Mouse (Mus musculus) Muller cell, postnatal 12 days (primary cell): ENCODE measurements around the gene Ctf2.
"Not testable (repeated sequence)": the region's sequence is repeated elsewhere in the genome, so short reads cannot be mapped to it uniquely, and the experiment has no call there.

Experiments used
- DNase-seq: peaks from one replicate; pipeline ENCODE4 v3.0.0-alpha.2; 2015; ENCODE audit errors: inconsistent ontology term

Ctf2 gene

GRCm38 (mm10) chr7:127714816-127715215 lies 17.1 kb downstream of the Ctf2 start:
- no peak for DNase-seq

GRCm38 (mm10) chr7:127712461-127713385 lies 19.2 kb downstream of the Ctf2 start, which contains the start of gene Ctf1:
TSS of gene Ctf1 (plus strand) at chr7:127712736.
- DNase-seq, result peak; percentile 93

- DNase-seq, result no peak
These were observed 20.5 kb downstream of the Ctf2 start for GRCm38 (mm10) chr7:127711456-127711855.

GRCm38 (mm10) chr7:127711031-127711430 lies 20.9 kb downstream of the Ctf2 start:
- no peak for DNase-seq

- DNase-seq, result no peak
These were observed 22.5 kb downstream of the Ctf2 start for GRCm38 (mm10) chr7:127709261-127709979.

GRCm38 (mm10) chr7:127708207-127709078 lies 23.5 kb downstream of the Ctf2 start, which contains the start of gene Bcl7c:
TSS of gene Bcl7c (minus strand) at chr7:127708933.
- DNase-seq, result peak; percentile 98

GRCm38 (mm10) chr7:127707957-127708206 lies 24.1 kb downstream of the Ctf2 start:
- DNase-seq, result no peak

GRCm38 (mm10) chr7:127707045-127707956 lies 24.7 kb downstream of the Ctf2 start:
- no peak for DNase-seq

GRCm38 (mm10) chr7:127705706-127706105 lies 26.3 kb downstream of the Ctf2 start:
- DNase-seq, result no peak

GRCm38 (mm10) chr7:127704598-127704997 lies 27.4 kb downstream of the Ctf2 start:
- DNase-seq, result no peak

GRCm38 (mm10) chr7:127703561-127704178 lies 28.3 kb downstream of the Ctf2 start:
- no peak for DNase-seq

- DNase-seq, result no peak
These were observed 31.1 kb downstream of the Ctf2 start for GRCm38 (mm10) chr7:127700712-127701331.

- DNase-seq, result no peak
These were observed 33.0 kb downstream of the Ctf2 start for GRCm38 (mm10) chr7:127698986-127699385.

- not testable (repeated sequence) for DNase-seq
These were observed 38.2 kb downstream of the Ctf2 start for GRCm38 (mm10) chr7:127693730-127694129.

- DNase-seq, result no peak
These were observed 38.7 kb downstream of the Ctf2 start for GRCm38 (mm10) chr7:127693290-127693689.

- DNase-seq, result peak; percentile 97
These were observed 40.6 kb downstream of the Ctf2 start for GRCm38 (mm10) chr7:127691221-127691989.

- no peak for DNase-seq
These were observed 42.2 kb downstream of the Ctf2 start for GRCm38 (mm10) chr7:127689626-127690280.

- no peak for DNase-seq
These were observed 43.0 kb downstream of the Ctf2 start for GRCm38 (mm10) chr7:127688935-127689334.
